Mouse (Mus musculus) heart, postnatal 0 days (tissue): ENCODE measurements around the gene Scrn3.

Source experiments
- CTCF ChIP-seq: IDR thresholded peaks from 2 replicates; pipeline ENCODE4 v1.5.1; 2016; ENCODE audit warnings: antibody characterized with exemption, control low read depth, low read depth
- EP300 ChIP-seq: IDR thresholded peaks from 2 replicates; pipeline ENCODE4 v1.6.1; 2016; ENCODE audit warnings: antibody characterized with exemption, low read depth

- TF ChIP-seq CTCF (no peak), EP300 (no peak)
Measured at GRCm38 (mm10) chr2:73263794-73264610, 48.4 kb upstream of the Scrn3 start.
